Mouse (Mus musculus) cerebellum, adult 2 months (tissue): Measurements from ENCODE around the gene Gm3696.
"Not testable (repeated sequence)": the region's sequence is repeated elsewhere in the genome, so short reads cannot be mapped to it uniquely, and the experiment has no call there.

Experiments used
- CTCF ChIP-seq: fragments of 200-500 bp; IDR thresholded peaks from 2 replicates; pipeline ENCODE4 v1.5.1; 2011; ENCODE audit warnings: low read depth, mild to moderate bottlenecking, control low read depth, low read length, moderate library complexity, borderline replicate concordance; ENCODE audit not compliant: insufficient read depth
- POLR2A ChIP-seq: fragments of 200-500 bp; IDR thresholded peaks from 2 replicates; pipeline ENCODE4 v1.6.1; 2011; ENCODE audit warnings: low read length, control low read depth, borderline replicate concordance; ENCODE audit not compliant: insufficient read depth

DNA sequence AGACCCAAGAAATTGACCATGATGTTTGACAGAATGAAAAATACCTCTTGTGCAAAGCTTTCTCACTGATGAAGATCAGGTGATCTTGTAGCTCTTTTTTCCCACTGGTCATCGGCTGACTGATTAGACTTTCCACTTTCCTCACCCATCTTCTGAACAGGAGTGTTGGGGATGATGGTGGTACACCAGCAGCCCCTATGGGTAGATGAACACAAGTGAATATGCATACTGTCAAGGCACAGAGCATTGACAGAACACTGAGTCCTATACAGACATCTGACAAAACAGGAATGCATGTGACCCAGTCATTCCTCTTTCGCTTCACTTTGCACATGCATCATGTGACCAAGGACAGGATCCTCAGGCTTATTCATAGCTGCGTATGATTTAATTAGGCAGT, at the start of gene Gm3696:
- not testable (repeated sequence) for TF ChIP-seq POLR2A, CTCF
